Mouse (Mus musculus) leukemia stem cell, adult 10-12 weeks (primary cell): ENCODE data around the gene Acan. TPM values are rescaled to one million over a fixed set of nuclear protein-coding genes. Genes with fewer than 3 reads are reported as not detected.

Experiments
- polyA plus RNA-seq: library from polyadenylated mRNA; stranded (reverse); fragments of >175 nt; gene quantifications from 2 replicates; pipeline ENCODE4 v1.2.3, GENCODE M21; 2012; ENCODE audit warnings: low replicate concordance

Gene Acan
- polyA plus RNA-seq, result not detected in 2 replicates

GRCm38 (mm10) chr7:79053383-79053889, at the start of gene Acan:
Gene Acan, plus strand, starts transcription at chr7:79053483.

GRCm38 (mm10) chr7:79130843-79131444, 77.7 kb downstream of the Acan start, which contains the start of gene Hapln3:
Gene Hapln3, minus strand, starts transcription at chr7:79131018.

DNA sequence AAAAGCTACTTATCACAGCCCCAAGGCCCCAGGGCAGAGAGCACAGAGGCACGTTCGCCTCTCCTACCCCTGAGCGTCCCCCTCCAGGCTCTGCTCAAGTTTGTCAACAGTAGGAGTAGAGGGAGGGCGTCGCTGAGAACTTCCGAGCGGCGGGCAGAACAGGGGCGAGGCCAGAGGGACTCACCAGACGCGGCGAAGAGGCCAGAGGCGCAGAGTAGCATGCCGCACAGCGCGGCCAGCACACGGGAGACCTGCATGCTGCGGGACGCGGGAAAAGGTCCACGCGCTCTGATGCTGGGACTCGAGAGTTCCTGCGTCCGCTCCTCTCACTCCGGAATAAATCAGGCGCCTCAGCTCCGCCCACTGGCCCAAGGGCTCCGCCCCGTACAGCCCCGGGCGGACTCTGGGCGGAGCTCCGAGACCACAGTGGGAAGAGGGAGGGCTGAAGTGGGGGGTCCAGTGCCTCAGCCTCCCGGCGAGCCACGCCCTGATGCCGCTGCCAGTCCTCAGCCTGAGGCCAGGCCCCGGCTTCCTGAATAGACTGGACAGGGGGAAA, 95.5 kb downstream of the Acan start, which contains the start of gene Mfge8:
Mfge8 (minus strand) TSS at position 350 of the 556 bp plus-strand sequence.

Other genes starting within 250 kb of the Acan start
- 3.8 and 16.1 TPM in 2 replicates for gene Det1, start 206.2 kb upstream of the Acan start, polyA plus RNA-seq
- gene Aen, start 157.6 kb upstream of the Acan start, polyA plus RNA-seq, result 39.7 and 213 TPM in 2 replicates
- gene Isg20, start 140.1 kb upstream of the Acan start, polyA plus RNA-seq, result 80.9 and 104 TPM in 2 replicates
- gene Hapln3, start 77.5 kb downstream of the Acan start, polyA plus RNA-seq, result not detected in 2 replicates
- 72.7 and 114 TPM in 2 replicates for gene Mfge8, start 95.6 kb downstream of the Acan start, polyA plus RNA-seq
- 36.2 and 48.9 TPM in 2 replicates for gene Abhd2, start 219.7 kb downstream of the Acan start, polyA plus RNA-seq